Mouse (Mus musculus) mammary gland, adult 2 months (tissue): ENCODE results near the gene Ifi206. TPM values are rescaled to one million over a fixed set of nuclear protein-coding genes. Genes with fewer than 3 reads are reported as not detected.

Experiments used
- polyA plus RNA-seq: library from polyadenylated mRNA; depleted of rRNA; stranded (reverse); fragments of >200 nt; gene quantifications from 2 replicates; pipeline ENCODE4 v1.2.3, GENCODE M21; 2012; ENCODE audit warnings: low replicate concordance; rRNA removed

Ifi206 gene
- 17.6 and 18.4 TPM in 2 replicates for polyA plus RNA-seq

GRCm38 (mm10) chr1:173490812-173491480, at the start of gene Ifi206:
TSS of gene Ifi206 (minus strand) at chr1:173491041.

GRCm38 (mm10) chr1:173535791-173536190, 45.0 kb upstream of the Ifi206 start, which contains the start of gene Ifi214:
TSS of gene Ifi214 (minus strand) at chr1:173535957.

Other genes starting within 250 kb of the Ifi206 start
- not detected in 2 replicates for gene Olfr418, start 225.0 kb downstream of the Ifi206 start, polyA plus RNA-seq
- not detected in 2 replicates for gene Mptx2, start 213.3 kb downstream of the Ifi206 start, polyA plus RNA-seq
- gene Ackr1, start 157.3 kb downstream of the Ifi206 start, polyA plus RNA-seq: 47.1 and 65.2 TPM in 2 replicates
- gene Aim2, start 140.2 kb downstream of the Ifi206 start, polyA plus RNA-seq: 3.5 and 6.0 TPM in 2 replicates
- gene Cadm3, start 123.3 kb downstream of the Ifi206 start, polyA plus RNA-seq: 30.5 and 66.3 TPM in 2 replicates
- gene Ifi214, start 44.9 kb upstream of the Ifi206 start, polyA plus RNA-seq: 0.84 and 1.3 TPM in 2 replicates
- gene Ifi213, start 108.2 kb upstream of the Ifi206 start, polyA plus RNA-seq: 14.9 and 18.4 TPM in 2 replicates
- 2.8 and 5.7 TPM in 2 replicates for gene Ifi209, start 139.9 kb upstream of the Ifi206 start, polyA plus RNA-seq
- gene Ifi208, start 182.6 kb upstream of the Ifi206 start, polyA plus RNA-seq: 14.5 and 19.2 TPM in 2 replicates